In genomic region chr7:76918871-76919270, GRCm38 (mm10) we compare ENCODE assay signal across 21 mouse cellular contexts.
DNase-seq lines count a peak whose midpoint lies in the region; ATAC-seq lines count a peak whose summit lies in the region.
"Had no signal": no experiment of that assay in that cellular context is flagged by ENCODE, and none has a peak within 500 bp of the region (broad histone marks: within the 10 kb centered on the region; RNA-seq: fewer than 3 reads in every experiment).

No protein-coding gene starts in this region.

- peak; percentile 36 to 43 for DNase-seq in cerebellum, postnatal 10 days
- DNase-seq in cerebellum, adult 8-10 months = no peak
- peak; percentile 34 for DNase-seq in forebrain, embryonic 14.5 days (ENCODE audit: low spot score)
- no peak for DNase-seq in forebrain, embryonic 10.5 days (ENCODE audit: extremely low spot score, low spot score)
- DNase-seq in left cerebral cortex, postnatal 4 days = peak; percentile 0
- DNase-seq in left cerebral cortex, adult 11 months (ENCODE audit: low spot score) = no peak
- DNase-seq in natural killer cell, adult 2 months (ENCODE audit: low spot score in 2 of 2) = no peak
- DNase-seq: adrenal gland, postnatal 14 days; B cell, adult 2 months; cerebellum, adult 2 months; cerebellum, postnatal 36 days; gastrocnemius, postnatal 36 days; heart, adult 11 months; heart, postnatal 4 days; kidney, adult 18-20 months had no signal

- no peaks in the 10 kb centered on the region for H3K9me3 ChIP-seq in forebrain, embryonic 14.5 days (replicated peaks; ENCODE audit: control insufficient read depth, low read length)
- H3K9me3 ChIP-seq in forebrain, embryonic 10.5 days = no peaks in the 10 kb centered on the region
- H3K9me3 ChIP-seq in forebrain, embryonic 16.5 days (ENCODE audit: control insufficient read depth, low read length) = no peaks in the 10 kb centered on the region
- H3K9me3 ChIP-seq: heart, embryonic 13.5 days; hindbrain, embryonic 12.5 days; intestine, embryonic 15.5 days had no signal

- no peak for ATAC-seq in forebrain, embryonic 14.5 days
- ATAC-seq in forebrain, embryonic 16.5 days = peak; percentile 63
- ATAC-seq: activated CD4-positive, CD25-positive, alpha-beta regulatory T cell, adult 4 months; CD4-positive, CD25-positive, alpha-beta regulatory T cell, adult 4 months; intestine, embryonic 15.5 days had no signal

- no peak overlapping the region for H3K27ac ChIP-seq in forebrain, embryonic 14.5 days (ENCODE audit: low read depth, low read length)
- no peak overlapping the region for H3K27ac ChIP-seq in forebrain, embryonic 10.5 days
- H3K27ac ChIP-seq in forebrain, embryonic 16.5 days (ENCODE audit: low read length) = no peak overlapping the region; the same call in 1 of the 2 replicates
- H3K27ac ChIP-seq: heart, embryonic 13.5 days; hindbrain, embryonic 12.5 days; intestine, embryonic 15.5 days had no signal

- H3K9ac ChIP-seq in forebrain, embryonic 14.5 days (ENCODE audit: low read length) = no peak overlapping the region
- no peak overlapping the region for H3K9ac ChIP-seq in forebrain, embryonic 16.5 days (replicated peaks; ENCODE audit: low read depth, low read length)
- H3K9ac ChIP-seq: heart, embryonic 13.5 days; hindbrain, embryonic 12.5 days; intestine, embryonic 15.5 days had no signal

- no peak overlapping the region for H3K4me3 ChIP-seq in forebrain, embryonic 14.5 days (ENCODE audit: low read depth, low read length)
- H3K4me3 ChIP-seq in forebrain, embryonic 10.5 days = no peak overlapping the region
- H3K4me3 ChIP-seq in forebrain, embryonic 16.5 days (replicated peaks; ENCODE audit: low read length) = no peak overlapping the region
- H3K4me3 ChIP-seq: heart, embryonic 13.5 days; hindbrain, embryonic 12.5 days; intestine, embryonic 15.5 days had no signal

- H3K4me1 ChIP-seq in forebrain, embryonic 14.5 days (ENCODE audit: control insufficient read depth, insufficient read depth, low read length) = no peaks in the 10 kb centered on the region
- peaks cover 5% of the 10 kb centered on the region for H3K4me1 ChIP-seq in forebrain, embryonic 10.5 days
- H3K4me1 ChIP-seq in forebrain, embryonic 16.5 days (replicated peaks; ENCODE audit: control insufficient read depth, insufficient read depth, low read length) = 0 out of 2 replicates have a peak, but pooled peaks cover 2% of the 10 kb centered on the region
- H3K4me1 ChIP-seq: heart, embryonic 13.5 days; hindbrain, embryonic 12.5 days; intestine, embryonic 15.5 days had no signal

- H3K36me3 ChIP-seq in forebrain, embryonic 14.5 days (ENCODE audit: control insufficient read depth, insufficient read depth, low read length) = no peaks in the 10 kb centered on the region
- no peaks in the 10 kb centered on the region for H3K36me3 ChIP-seq in forebrain, embryonic 10.5 days (replicated peaks)
- no peaks in the 10 kb centered on the region for H3K36me3 ChIP-seq in forebrain, embryonic 16.5 days (ENCODE audit: control insufficient read depth, insufficient read depth)
- H3K36me3 ChIP-seq: heart, embryonic 13.5 days; hindbrain, embryonic 12.5 days; intestine, embryonic 15.5 days had no signal

- no peaks in the 10 kb centered on the region for H3K27me3 ChIP-seq in forebrain, embryonic 14.5 days (replicated peaks; ENCODE audit: control insufficient read depth, insufficient read depth, low read length)
- no peaks in the 10 kb centered on the region for H3K27me3 ChIP-seq in forebrain, embryonic 10.5 days (ENCODE audit: poor library complexity, severe bottlenecking)
- H3K27me3 ChIP-seq in forebrain, embryonic 16.5 days (replicated peaks; ENCODE audit: control insufficient read depth, insufficient read depth, low read length) = no peaks in the 10 kb centered on the region
- H3K27me3 ChIP-seq: heart, embryonic 13.5 days; hindbrain, embryonic 12.5 days; intestine, embryonic 15.5 days had no signal

- no peak overlapping the region for H3K4me2 ChIP-seq in forebrain, embryonic 14.5 days (ENCODE audit: low read length)
- no peak overlapping the region for H3K4me2 ChIP-seq in forebrain, embryonic 16.5 days (ENCODE audit: low read length)
- H3K4me2 ChIP-seq: heart, embryonic 13.5 days; hindbrain, embryonic 12.5 days; intestine, embryonic 15.5 days had no signal

- intact Hi-C loops in left cerebral cortex, postnatal 4 days (cut with DNase I) = no loop called here

Comparison
In these comparisons a context has a peak if more than half of its experiments do, and no peak if none do; other contexts are left out.
1. DNase-seq: peak in cerebellum, postnatal 10 days (2 of 2), forebrain, embryonic 14.5 days (single experiment) and left cerebral cortex, postnatal 4 days (single experiment); none in cerebellum, adult 8-10 months (single experiment), forebrain, embryonic 10.5 days (single experiment), left cerebral cortex, adult 11 months (single experiment) and natural killer cell, adult 2 months (0 of 2).